ENCODE assay signal across 8 mouse cellular contexts in genomic region chr17:66043679-66044078, GRCm38 (mm10). TPM values are rescaled to one million over a fixed set of nuclear protein-coding genes. Genes with fewer than 3 reads are reported as not detected.
DNase-seq lines count a peak whose midpoint lies in the region; ATAC-seq and TF ChIP-seq lines count a peak whose summit lies in the region.
"Not testable (repeated sequence)": the region's sequence is repeated elsewhere in the genome, so short reads cannot be mapped to it uniquely, and the experiment has no call there.

No protein-coding gene starts in this region.

- TF ChIP-seq EP300 in heart, adult 2 months (IDR thresholded peaks at IDR 0.05; ENCODE audit: insufficient read depth, low read depth, low read length); liver, embryonic 14.5 days (IDR thresholded peaks at IDR 0.05; ENCODE audit: low read depth): not testable (repeated sequence)

- peak; percentile 19 for DNase-seq in 416B (ENCODE audit: low read depth)
- not testable (repeated sequence) for DNase-seq in forebrain, postnatal 0 days; heart, adult 2 months; kidney, postnatal 0 days (ENCODE audit: low spot score); liver, embryonic 14.5 days (ENCODE audit: low read depth in 3 of 3, low spot score in 3 of 3)
- peak; percentile 12 for DNase-seq in midbrain, embryonic 11.5 days (ENCODE audit: low spot score, missing footprints)
- peak; percentile 14 for DNase-seq in retina, postnatal 7 days (ENCODE audit: low read depth, low spot score)

- WGBS in forebrain, postnatal 0 days = 90% methylated on average over 4 of the region's 4 CpGs
- WGBS in heart, adult 2 months = 94% methylated on average over 4 of the region's 4 CpGs
- WGBS in kidney, postnatal 0 days = 93% methylated on average over 4 of the region's 4 CpGs
- WGBS in liver, embryonic 14.5 days (ENCODE audit: insufficient replicate concordance) = 64% methylated on average over 4 of the region's 4 CpGs
- WGBS in midbrain, embryonic 11.5 days = 88% methylated on average over 4 of the region's 4 CpGs

- not testable (repeated sequence) for ATAC-seq in forebrain, postnatal 0 days; kidney, postnatal 0 days (replicated peaks; ENCODE audit: low FRiP score, low read depth); liver, embryonic 14.5 days (ENCODE audit: insufficient read depth); midbrain, embryonic 11.5 days (ENCODE audit: low FRiP score)

- TF ChIP-seq CTCF in E14TG2a.4 (conservative IDR thresholded peaks at IDR 0.05; ENCODE audit: low read length) = peak; percentile 22; the same call in 1 of the 2 replicates
- TF ChIP-seq CTCF in forebrain, postnatal 0 days (IDR thresholded peaks at IDR 0.05; ENCODE audit: low read depth) = peak; percentile 18; the same call in 1 of the 2 replicates
- TF ChIP-seq CTCF in heart, adult 2 months (IDR thresholded peaks at IDR 0.05) = peak; percentile 47
- TF ChIP-seq CTCF in kidney, postnatal 0 days (IDR thresholded peaks at IDR 0.05; ENCODE audit: low read depth) = peak; percentile 44
- TF ChIP-seq CTCF in liver, embryonic 14.5 days (IDR thresholded peaks at IDR 0.05; ENCODE audit: low read depth) = peak; percentile 29; the same call in 1 of the 2 replicates

- H3K4me1 ChIP-seq in E14TG2a.4 (replicated peaks; ENCODE audit: low read depth, low read length); forebrain, postnatal 0 days (ENCODE audit: insufficient read depth); heart, adult 2 months (ENCODE audit: control insufficient read depth, insufficient read depth, low read length); kidney, postnatal 0 days (replicated peaks; ENCODE audit: insufficient read depth, low read length); liver, embryonic 14.5 days (replicated peaks; ENCODE audit: control insufficient read depth in 2 of 2, insufficient read depth in 2 of 2, low read length in 1 of 2); midbrain, embryonic 11.5 days (ENCODE audit: control insufficient read depth, insufficient read depth, low read length): not testable (repeated sequence)

- H3K27me3 ChIP-seq in E14TG2a.4 (ENCODE audit: insufficient read depth, low read length); forebrain, postnatal 0 days (ENCODE audit: insufficient read depth, low read length); heart, adult 2 months (ENCODE audit: control insufficient read depth, insufficient read depth, low read length); kidney, postnatal 0 days (ENCODE audit: insufficient read depth, low read length); liver, embryonic 14.5 days (ENCODE audit: control insufficient read depth, insufficient read depth, low read length); midbrain, embryonic 11.5 days (ENCODE audit: control insufficient read depth, insufficient read depth, low read length): not testable (repeated sequence)

- not testable (repeated sequence) for H3K27ac ChIP-seq in forebrain, postnatal 0 days (ENCODE audit: low read depth, low read length); heart, adult 2 months; kidney, postnatal 0 days; liver, embryonic 14.5 days; midbrain, embryonic 11.5 days (ENCODE audit: low read depth, low read length)

- not testable (repeated sequence) for H3K36me3 ChIP-seq in E14TG2a.4 (ENCODE audit: insufficient read depth, low read length); heart, adult 2 months (ENCODE audit: control insufficient read depth, insufficient read depth, low read length); kidney, postnatal 0 days (ENCODE audit: insufficient read depth, low read length); liver, embryonic 14.5 days (replicated peaks; ENCODE audit: control insufficient read depth, insufficient read depth, low read depth); midbrain, embryonic 11.5 days (ENCODE audit: control insufficient read depth, insufficient read depth, low read length)
- peaks cover 20% of the 10 kb centered on the region for H3K36me3 ChIP-seq in forebrain, postnatal 0 days (ENCODE audit: insufficient read depth)

- intact Hi-C loops in heart, adult 2 months (cut with DNase I) = not testable (repeated sequence)

- not testable (repeated sequence) for H3K79me2 ChIP-seq in heart, adult 2 months (replicated peaks; ENCODE audit: control insufficient read depth, insufficient read depth, low read length)

- not testable (repeated sequence) for H3K4me3 ChIP-seq in E14TG2a.4 (replicated peaks; ENCODE audit: low read length); forebrain, postnatal 0 days (ENCODE audit: low read depth, low read length); heart, adult 2 months; kidney, postnatal 0 days (replicated peaks; ENCODE audit: low read depth, low read length); liver, embryonic 14.5 days (ENCODE audit: insufficient read depth in 1 of 2, low read depth in 2 of 2, low read length in 2 of 2); midbrain, embryonic 11.5 days (ENCODE audit: low read depth, low read length)

- not testable (repeated sequence) for H3K9me3 ChIP-seq in E14TG2a.4 (ENCODE audit: low read length); forebrain, postnatal 0 days (ENCODE audit: low read length); kidney, postnatal 0 days (replicated peaks; ENCODE audit: low read length); liver, embryonic 14.5 days (ENCODE audit: control insufficient read depth, low read length); midbrain, embryonic 11.5 days (ENCODE audit: control insufficient read depth, low read length)

- not testable (repeated sequence) for H3K4me2 ChIP-seq in forebrain, postnatal 0 days (ENCODE audit: low read depth); kidney, postnatal 0 days (ENCODE audit: low read length); liver, embryonic 14.5 days (ENCODE audit: low read depth); midbrain, embryonic 11.5 days

- H3K9ac ChIP-seq in forebrain, postnatal 0 days; heart, adult 2 months (ENCODE audit: low read depth, low read length); kidney, postnatal 0 days (ENCODE audit: low read depth, low read length); liver, embryonic 14.5 days (replicated peaks); midbrain, embryonic 11.5 days (ENCODE audit: low read length): not testable (repeated sequence)

- TF ChIP-seq POLR2A in heart, adult 2 months (IDR thresholded peaks at IDR 0.05; ENCODE audit: insufficient read depth, low read depth, low read length) = not testable (repeated sequence)

RNA-seq across cellular contexts. Expression of gene Ankrd12, which starts 33.2 kb away (rescaled TPM):
- 74.7 and 80.1 TPM in 2 replicates for total RNA-seq in forebrain, postnatal 0 days (2014; rRNA removed)
- polyA plus RNA-seq in forebrain, postnatal 0 days (2015; fragmentation: Nextera tagmentation; extraction: Ambion mirVana) = 147 and 207 TPM in 2 replicates
- total RNA-seq in heart, adult 2 months (2021) = 10 to 100 TPM; 18.7 to 22.2 TPM
- 2.6 and 7.1 TPM in 2 replicates for polyA plus RNA-seq in heart, adult 2 months (2012; rRNA removed)
- 22.8 and 26.4 TPM in 2 replicates for polyA plus RNA-seq in kidney, postnatal 0 days (2015; fragmentation: Nextera tagmentation; extraction: Ambion mirVana)
- polyA plus RNA-seq in liver, embryonic 14.5 days (2012; rRNA removed) = 1.7 and 2.7 TPM in 2 replicates
- polyA plus RNA-seq in liver, embryonic 14.5 days (2014; fragmentation: Nextera tagmentation; extraction: Ambion mirVana) = 5.7 and 6.2 TPM in 2 replicates
- polyA plus RNA-seq in midbrain, embryonic 11.5 days (2014; fragmentation: Nextera tagmentation; extraction: Ambion mirVana) = 32.7 and 36.3 TPM in 2 replicates

RNA-seq across cellular contexts. Expression of gene Ndufv2, which starts 57.7 kb away (rescaled TPM):
- 143 and 190 TPM in 2 replicates for total RNA-seq in forebrain, postnatal 0 days (2014; rRNA removed)
- 432 and 524 TPM in 2 replicates for polyA plus RNA-seq in forebrain, postnatal 0 days (2015; fragmentation: Nextera tagmentation; extraction: Ambion mirVana)
- 1,000 to 10,000 TPM; 1,138 to 1,275 TPM for total RNA-seq in heart, adult 2 months (2021)
- 270 and 461 TPM in 2 replicates for polyA plus RNA-seq in heart, adult 2 months (2012; rRNA removed)
- polyA plus RNA-seq in kidney, postnatal 0 days (2015; fragmentation: Nextera tagmentation; extraction: Ambion mirVana) = 536 and 576 TPM in 2 replicates
- 28.6 and 54.6 TPM in 2 replicates for polyA plus RNA-seq in liver, embryonic 14.5 days (2012; rRNA removed)
- 268 and 273 TPM in 2 replicates for polyA plus RNA-seq in liver, embryonic 14.5 days (2014; fragmentation: Nextera tagmentation; extraction: Ambion mirVana)
- polyA plus RNA-seq in midbrain, embryonic 11.5 days (2014; fragmentation: Nextera tagmentation; extraction: Ambion mirVana) = 333 and 347 TPM in 2 replicates
